Mouse (Mus musculus) left cerebral cortex, postnatal 25 days (tissue): ENCODE data around the gene Prmt1. TPM values are rescaled to one million over a fixed set of nuclear protein-coding genes. Genes with fewer than 3 reads are reported as not detected.

ENCODE experiments used
- DNase-seq, 2 experiments: peaks; one replicate each; pipeline ENCODE4 v3.0.0; 2022; ENCODE audit warnings: low spot score in 2 of 2, mixed read lengths in 1 of 2
- intact Hi-C: fragments of 180-260 bp; cut with DNase I; formaldehyde crosslinking; loops from one replicate; pipeline ENCODE4 v1.15.1; 2025
- total RNA-seq, 2 experiments: library from RNA; stranded (reverse); gene quantifications; 2 replicates each; pipeline ENCODE4 v1.2.3; 2021

Prmt1 gene
- total RNA-seq, 2 experiments from 2014 or later = 140 to 163 TPM

GRCm38 (mm10) chr7:45014096-45014451, 27.7 kb upstream of the Prmt1 start:
- intact Hi-C loops = loop anchor here (2.0 kb wide), 1 partner anchor 15 kb away; the partner anchor contains the start of gene Bcl2l12
- no peak for DNase-seq

GRCm38 (mm10) chr7:45013366-45014095, 27.2 kb upstream of the Prmt1 start:
- no peak for DNase-seq
- intact Hi-C loops = loop anchor here (2.0 kb wide), 1 partner anchor 15 kb away; the partner anchor contains the start of gene Bcl2l12

- no peak for DNase-seq
- intact Hi-C loops = no loop called here
Observed at GRCm38 (mm10) chr7:45012824-45013223, 26.5 kb upstream of the Prmt1 start.

GRCm38 (mm10) chr7:45012011-45012410, 25.6 kb upstream of the Prmt1 start:
- intact Hi-C loops = no loop called here
- no peak for DNase-seq

- intact Hi-C loops = no loop called here
- DNase-seq = no peak
Observed at GRCm38 (mm10) chr7:45008411-45008810, 22.0 kb upstream of the Prmt1 start.

- intact Hi-C loops = no loop called here
- DNase-seq = no peak
Observed at GRCm38 (mm10) chr7:45007846-45008245, 21.5 kb upstream of the Prmt1 start.

GRCm38 (mm10) chr7:45007141-45007540, 20.8 kb upstream of the Prmt1 start:
- intact Hi-C loops = no loop called here
- DNase-seq = no peak

GRCm38 (mm10) chr7:45006503-45006902, 20.1 kb upstream of the Prmt1 start:
- intact Hi-C loops = no loop called here
- DNase-seq = no peak

GRCm38 (mm10) chr7:45005321-45005992, 19.1 kb upstream of the Prmt1 start:
- intact Hi-C loops = no loop called here
- no peak for DNase-seq

- no peak for DNase-seq
- intact Hi-C loops = no loop called here
Observed at GRCm38 (mm10) chr7:45004546-45004945, 18.2 kb upstream of the Prmt1 start.

GRCm38 (mm10) chr7:45002440-45002839, 16.1 kb upstream of the Prmt1 start:
- no peak for DNase-seq
- intact Hi-C loops = no loop called here

- intact Hi-C loops = no loop called here
- no peak for DNase-seq
Observed at GRCm38 (mm10) chr7:45000539-45001114, 14.3 kb upstream of the Prmt1 start.

GRCm38 (mm10) chr7:44999753-45000152, 13.4 kb upstream of the Prmt1 start:
- DNase-seq = no peak
- intact Hi-C loops = loop anchor here (2.0 kb wide), 1 partner anchor 15 kb away; no protein-coding TSS in a partner anchor

- intact Hi-C loops = loop anchor here (2.0 kb wide), 1 partner anchor 16 kb away; no protein-coding TSS in a partner anchor
Observed at GRCm38 (mm10) chr7:44998501-44998955, 12.2 kb upstream of the Prmt1 start, which contains the start of gene Bcl2l12. Bcl2l12 (minus strand) TSS chr7:44998712.

GRCm38 (mm10) chr7:44997940-44998428, 11.6 kb upstream of the Prmt1 start:
- intact Hi-C loops = loop anchor here (2.0 kb wide), 1 partner anchor 17 kb away; no protein-coding TSS in a partner anchor

More at GRCm38 (mm10) chr7:44998501-44998955, 12.2 kb upstream of the Prmt1 start, which contains the start of gene Bcl2l12:
- DNase-seq = no peak

GRCm38 (mm10) chr7:44997231-44997939, 11.0 kb upstream of the Prmt1 start, which contains the start of gene Irf3:
Irf3 (plus strand) TSS chr7:44997648.
- peak; percentile 96 to 98 for DNase-seq
- intact Hi-C loops = no loop called here

More at GRCm38 (mm10) chr7:44997940-44998428, 11.6 kb upstream of the Prmt1 start:
- DNase-seq = no peak

GRCm38 (mm10) chr7:44996672-44997071, 10.3 kb upstream of the Prmt1 start:
- intact Hi-C loops = no loop called here
- DNase-seq = no peak

- intact Hi-C loops = no loop called here
- DNase-seq = peak in 1 of 2 experiments; percentile 23
Observed at GRCm38 (mm10) chr7:44986879-44987718, 731 bp upstream of the Prmt1 start.
